Mouse (Mus musculus) embryo, embryonic 10.5 days (tissue): ENCODE measurements around the gene Btf3.

Experiments
- DNase-seq: peaks from one replicate; pipeline ENCODE4 v3.0.0-alpha.2; 2015; ENCODE audit warnings: low spot score

The Btf3 gene

DNA sequence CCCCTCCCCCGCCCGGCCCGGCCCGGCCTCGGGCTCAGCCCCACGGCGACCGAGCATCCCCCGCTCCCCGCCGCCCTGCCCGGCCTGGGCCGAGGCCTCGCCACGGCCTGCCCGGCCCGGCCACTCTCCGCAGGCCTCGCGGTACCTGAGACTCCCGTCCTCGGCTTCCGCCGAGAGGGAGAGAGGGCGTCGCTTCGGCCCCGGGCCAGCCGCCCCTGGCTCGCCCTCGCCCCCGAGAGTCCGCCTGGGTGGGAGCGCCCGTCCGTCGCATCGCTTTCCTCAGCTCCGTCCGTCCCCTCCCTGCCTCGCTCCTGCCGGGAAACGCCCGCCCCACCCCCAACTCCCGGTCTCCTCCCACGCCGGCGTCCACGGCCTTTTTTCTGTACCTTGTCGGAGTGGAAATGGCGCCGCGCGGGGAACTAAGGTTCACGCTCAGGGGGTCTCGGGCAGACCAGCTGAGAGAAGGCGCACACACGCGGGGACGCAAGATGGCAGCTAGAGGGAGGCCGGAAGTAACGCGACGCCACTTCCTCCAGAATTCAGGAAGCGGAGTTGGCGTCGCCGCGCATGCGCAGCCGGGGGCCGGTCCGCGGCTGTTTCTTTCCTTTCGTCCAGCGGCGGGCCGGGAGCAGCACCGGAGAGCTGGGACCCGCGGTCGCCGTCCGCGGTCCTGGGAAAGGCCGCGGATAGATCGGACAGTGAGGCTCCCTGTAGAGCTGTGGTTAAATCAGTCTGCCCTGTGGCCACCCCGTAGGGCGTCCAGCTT, at the start of gene Btf3:
Gene Btf3 (minus strand): TSS at position 527 of the 766 bp plus-strand sequence.
- peak; percentile 96 for DNase-seq

GRCm38 (mm10) chr13:98365766-98366421, 49.1 kb upstream of the Btf3 start:
- DNase-seq = peak; percentile 72

DNA sequence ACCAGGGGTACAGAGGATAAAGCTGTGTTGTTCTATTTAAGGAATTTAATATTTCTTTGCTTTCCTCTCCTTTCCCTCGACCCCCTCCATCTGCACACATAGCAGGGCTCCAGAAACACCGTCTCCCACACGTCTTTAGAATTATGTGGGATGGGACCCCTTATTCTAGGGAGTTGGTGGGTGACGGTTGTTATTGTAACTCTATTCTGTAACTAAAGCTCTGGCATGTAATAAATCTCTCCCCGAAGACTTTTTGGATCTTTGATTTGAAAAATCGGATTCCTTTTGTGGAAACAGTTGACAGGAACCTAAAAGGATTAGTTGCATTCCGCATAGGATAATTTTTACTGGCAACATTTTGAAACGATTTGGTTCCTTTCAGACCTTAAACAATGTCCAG, 48.3 kb upstream of the Btf3 start:
- DNase-seq = peak; percentile 62

DNA sequence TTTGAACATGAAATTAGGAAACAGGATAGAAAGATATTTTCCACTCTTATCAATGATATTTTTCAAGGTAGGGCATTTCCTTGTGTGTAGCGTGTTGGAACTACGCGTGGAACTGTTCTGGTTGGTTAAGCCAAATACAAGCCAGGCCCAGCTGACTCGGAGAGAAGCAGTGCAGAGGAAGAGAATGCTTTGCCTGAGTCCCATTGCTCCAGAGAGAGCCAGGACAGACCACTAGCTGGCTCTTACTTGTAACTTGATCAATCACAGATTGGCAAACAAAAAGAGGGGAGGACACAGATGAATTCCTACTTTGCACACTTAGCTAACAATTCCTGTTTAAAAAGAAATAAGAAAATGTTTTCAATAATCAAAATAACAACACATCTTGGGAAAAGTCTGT, 46.2 kb upstream of the Btf3 start:
- DNase-seq = peak; percentile 67

GRCm38 (mm10) chr13:98361161-98361560, 44.4 kb upstream of the Btf3 start:
- DNase-seq = peak; percentile 18

DNA sequence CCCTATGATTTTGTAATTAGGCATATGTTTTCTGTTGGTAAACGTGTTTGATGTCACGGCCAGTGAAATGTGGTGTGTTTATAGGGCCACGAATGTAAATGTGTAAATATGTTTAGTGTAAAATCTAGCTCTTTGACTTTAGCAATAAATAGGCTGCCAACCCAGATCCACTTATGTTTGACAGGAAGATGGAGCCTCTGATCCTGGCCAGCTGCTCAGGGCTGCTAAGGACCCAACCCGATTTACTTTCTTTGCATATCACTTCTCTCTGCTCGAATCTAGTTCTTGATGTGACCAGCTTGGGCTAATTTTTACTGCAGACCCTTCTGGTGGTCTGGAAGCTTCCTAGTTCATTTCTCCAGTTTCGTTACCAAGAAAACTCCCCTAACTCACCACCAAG, 43.6 kb upstream of the Btf3 start:
- peak; percentile 46 for DNase-seq

- peak; percentile 57 for DNase-seq
These were observed 42.5 kb upstream of the Btf3 start for GRCm38 (mm10) chr13:98359337-98359736.

DNA sequence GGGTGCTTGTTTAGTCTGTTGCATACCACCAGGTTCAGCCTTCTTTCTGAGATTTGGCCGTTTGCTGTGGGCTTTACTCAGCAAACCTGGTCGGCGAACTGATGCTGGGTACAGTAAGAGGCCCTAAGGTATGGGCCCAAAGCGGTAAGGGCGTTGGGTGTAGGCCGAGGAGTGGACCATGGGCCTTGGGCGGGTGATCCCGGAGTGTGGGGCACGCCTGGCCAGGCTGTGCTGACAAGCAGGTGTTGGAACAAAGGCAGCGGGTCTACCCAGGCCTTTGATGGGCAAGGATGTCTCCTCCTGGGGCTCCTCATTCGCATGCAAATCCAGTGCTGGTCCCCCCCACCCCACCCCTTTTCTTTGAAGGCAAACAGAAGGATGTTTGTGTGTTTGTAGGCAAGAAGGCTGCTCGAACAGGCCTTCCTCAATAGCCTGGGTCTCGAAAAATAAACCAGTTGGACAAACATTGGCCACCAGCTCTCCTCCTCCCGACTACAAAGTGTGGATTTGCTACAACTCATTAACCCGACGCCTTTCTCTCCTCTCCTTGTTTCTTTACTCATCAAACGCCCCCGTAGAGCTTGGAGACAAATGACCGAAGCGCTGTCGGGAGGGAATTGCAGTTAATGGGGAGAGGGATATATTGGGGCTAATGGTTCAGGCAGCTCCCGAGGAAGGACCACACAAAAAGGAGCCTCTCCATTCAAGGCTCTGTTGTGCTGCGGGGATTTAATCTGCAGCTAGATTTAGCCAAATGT, 41.8 kb upstream of the Btf3 start:
- peak; percentile 73 for DNase-seq

DNA sequence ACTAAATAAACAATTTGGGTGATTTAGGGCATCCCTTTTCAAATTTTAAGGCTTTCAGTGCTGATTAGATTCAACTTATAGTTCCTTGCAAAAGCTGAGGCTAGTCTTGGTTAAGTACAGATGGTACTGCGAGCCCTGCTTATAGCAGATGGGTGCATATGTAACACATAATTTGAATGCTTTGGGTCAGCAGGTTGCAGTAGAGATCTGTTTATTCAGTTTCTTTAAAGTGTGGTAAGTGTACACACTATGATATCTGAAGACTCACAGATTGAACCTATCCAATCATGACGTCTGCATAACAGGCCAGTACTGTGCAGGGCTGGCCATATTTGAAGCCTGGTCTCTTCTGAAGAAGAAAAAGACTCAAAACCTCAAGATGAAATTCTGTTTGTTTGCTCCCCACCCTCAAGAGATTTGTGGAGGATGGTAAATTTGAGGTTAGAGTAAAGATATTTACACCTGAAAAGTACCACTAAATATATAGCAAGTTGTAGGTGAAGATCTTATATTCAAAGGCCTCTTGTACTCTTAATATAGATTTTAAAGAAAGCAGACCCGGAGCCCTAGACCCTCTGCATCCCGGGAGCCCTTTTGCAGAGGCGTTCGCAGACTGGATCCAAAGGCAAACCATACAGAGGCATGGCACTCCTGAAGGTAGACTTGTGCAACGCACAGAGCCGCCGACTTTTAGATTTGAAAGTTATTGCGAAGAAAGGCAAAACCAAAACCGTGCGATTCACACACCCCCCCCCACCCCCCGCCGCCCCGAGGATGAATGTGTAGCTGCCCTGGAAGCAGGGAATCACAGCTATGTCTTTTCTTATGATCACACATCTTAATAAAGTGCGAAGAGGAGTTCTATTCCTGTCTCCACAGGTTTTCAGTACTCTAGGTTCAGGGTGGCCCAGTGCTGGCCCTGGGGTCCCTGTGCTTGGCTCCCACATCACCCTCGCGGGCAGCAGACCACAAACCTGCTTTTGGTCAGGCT, 40.9 kb upstream of the Btf3 start:
- DNase-seq = peak; percentile 67

DNA sequence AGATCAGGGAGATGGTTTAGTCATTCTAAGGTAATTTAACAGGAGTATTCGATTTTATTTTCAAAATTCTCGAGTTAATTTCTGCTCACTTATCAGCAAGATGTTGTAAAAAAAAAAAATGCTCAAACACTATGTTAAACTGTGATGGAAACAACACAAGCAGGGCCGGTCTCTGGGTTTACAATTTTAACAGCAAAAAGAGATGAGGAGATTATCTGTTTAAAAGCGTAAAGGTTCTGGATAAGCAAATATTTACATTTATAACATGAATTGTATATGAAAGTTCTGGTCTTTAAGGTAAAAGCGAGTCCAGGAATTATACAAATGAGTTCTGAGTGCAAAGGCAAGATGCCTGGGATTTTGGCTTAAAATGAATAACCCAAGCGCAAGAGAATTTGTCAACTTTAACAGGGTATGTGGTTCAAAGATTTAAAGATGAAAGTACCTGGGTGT, 40.2 kb upstream of the Btf3 start:
- DNase-seq = no peak

DNA sequence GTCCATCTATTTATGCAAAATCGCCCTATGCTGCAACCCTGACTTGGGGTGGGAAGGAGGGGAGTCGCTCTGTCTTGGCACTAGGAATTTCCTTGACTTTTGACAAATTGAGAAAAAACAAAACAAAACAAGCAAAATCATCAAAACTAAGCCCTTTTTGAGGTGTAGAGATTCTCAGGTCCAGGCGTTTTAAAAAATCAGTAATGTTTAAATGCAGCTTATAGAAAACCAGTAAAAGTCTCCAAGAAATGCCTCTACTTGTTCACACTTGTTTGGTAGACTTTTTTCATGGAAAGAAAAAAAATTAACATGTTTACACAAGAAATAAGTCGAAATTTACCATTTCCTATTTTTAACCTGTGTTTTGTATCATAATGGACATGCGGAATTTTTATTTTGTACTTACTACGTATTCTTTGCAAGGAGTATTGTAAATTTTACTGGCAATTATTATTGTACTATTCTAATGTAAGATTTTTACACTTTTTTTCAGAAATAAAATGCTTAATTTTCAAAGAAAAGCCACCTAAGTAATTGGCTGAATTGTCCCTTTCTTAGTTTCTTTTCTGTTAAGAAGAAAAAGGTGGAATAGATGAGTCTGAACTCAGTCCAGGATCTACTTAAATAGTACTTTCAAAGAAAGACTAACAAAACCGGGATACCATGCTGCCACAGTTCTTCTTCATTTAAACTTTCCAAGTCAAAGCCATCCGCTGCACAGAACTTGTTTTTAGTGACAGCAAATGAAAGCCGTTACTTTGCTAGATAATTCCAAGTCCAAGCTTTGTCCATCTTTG, 39.6 kb upstream of the Btf3 start:
- peak; percentile 66 for DNase-seq

DNA sequence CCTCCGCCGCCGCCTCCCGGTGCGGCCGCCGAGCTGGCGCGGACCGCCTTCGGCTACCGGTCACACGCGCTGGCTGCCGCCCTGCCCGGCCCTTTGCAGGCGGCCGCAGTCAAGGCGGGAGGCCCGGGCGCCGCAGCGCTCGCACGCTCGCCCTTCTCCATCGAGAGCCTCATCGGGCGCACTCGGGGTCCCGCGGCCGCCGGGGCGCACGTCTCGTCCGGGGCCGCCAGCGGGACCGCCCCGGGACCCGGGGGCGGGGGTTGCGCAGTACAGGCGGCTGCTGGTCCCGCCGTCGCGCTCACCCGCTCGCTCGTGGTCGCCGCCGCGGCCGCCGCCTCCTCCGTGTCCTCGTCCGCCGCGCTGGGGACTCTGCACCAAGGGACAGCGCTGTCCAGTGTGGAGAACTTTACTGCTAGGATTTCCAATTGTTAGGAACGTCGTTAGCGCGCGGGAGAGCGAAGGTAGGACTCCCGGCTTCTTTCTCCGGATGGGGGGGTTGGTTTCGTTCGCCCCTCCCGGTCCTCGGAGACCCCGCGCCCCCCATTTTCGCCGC, 38.8 kb upstream of the Btf3 start:
- DNase-seq = peak; percentile 60

GRCm38 (mm10) chr13:98354871-98355558, 38.2 kb upstream of the Btf3 start:
- peak; percentile 68 for DNase-seq

DNA sequence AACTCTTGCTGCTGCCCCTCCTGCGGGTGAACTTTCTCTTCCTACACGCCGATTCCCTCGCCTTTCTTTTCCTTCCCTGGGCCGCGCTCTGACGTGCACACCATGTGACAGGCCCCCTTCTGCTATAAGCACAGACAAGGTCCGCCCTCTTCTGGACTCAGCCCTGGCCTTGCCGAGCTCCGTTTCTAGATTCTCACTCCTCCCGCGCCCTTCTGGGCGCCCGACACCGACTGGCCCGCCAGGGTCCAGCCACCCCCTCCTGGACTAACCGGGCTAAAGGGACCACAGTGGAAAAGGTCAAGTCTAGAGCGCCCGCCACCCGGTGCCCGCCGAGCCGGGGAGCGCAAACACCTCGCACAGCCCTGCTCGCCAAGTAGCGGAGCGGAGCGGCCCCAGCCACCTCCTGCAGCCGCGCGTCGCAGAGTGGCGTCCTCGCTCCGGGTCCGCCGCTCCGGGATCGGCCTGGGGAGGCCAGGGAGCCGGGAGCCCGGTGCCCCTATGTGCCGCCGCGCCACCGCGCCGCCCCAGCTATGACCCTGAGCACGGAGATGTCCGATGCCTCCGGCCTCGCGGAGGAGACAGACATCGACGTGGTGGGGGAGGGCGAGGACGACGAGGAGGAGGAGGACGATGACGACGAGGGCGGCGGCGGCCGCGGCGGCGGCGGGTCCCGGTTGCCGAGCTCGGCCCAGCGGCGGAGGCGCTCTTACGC, 37.4 kb upstream of the Btf3 start, which contains the start of gene Foxd1:
Gene Foxd1 (plus strand): TSS at position 153 of the 712 bp plus-strand sequence.
- DNase-seq = peak; percentile 91

GRCm38 (mm10) chr13:98353709-98354089, 36.9 kb upstream of the Btf3 start:
- no peak for DNase-seq

- DNase-seq = peak; percentile 58
These were observed 35.7 kb upstream of the Btf3 start for GRCm38 (mm10) chr13:98352381-98352975.

DNA sequence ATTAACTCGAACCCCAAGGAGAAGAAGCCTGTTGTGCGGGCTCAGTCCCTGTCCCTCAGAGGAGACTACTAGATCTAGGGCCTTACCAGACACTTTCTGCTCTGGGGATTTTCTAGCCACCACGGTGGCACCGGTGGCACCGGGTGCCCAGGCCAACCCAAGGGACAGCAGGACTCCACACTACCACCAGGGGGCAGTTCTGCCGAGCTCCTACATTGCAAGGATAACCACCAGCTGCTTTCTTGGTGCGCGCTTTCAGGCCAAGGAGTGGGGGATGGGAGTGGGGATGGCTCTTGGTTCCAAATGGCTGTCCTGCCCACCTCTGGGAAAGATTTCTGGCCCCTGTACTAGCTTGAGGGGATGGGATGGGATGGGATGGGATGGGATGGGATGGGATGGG, 34.7 kb upstream of the Btf3 start:
- peak; percentile 73 for DNase-seq

GRCm38 (mm10) chr13:98349491-98349890, 32.7 kb upstream of the Btf3 start:
- no peak for DNase-seq

DNA sequence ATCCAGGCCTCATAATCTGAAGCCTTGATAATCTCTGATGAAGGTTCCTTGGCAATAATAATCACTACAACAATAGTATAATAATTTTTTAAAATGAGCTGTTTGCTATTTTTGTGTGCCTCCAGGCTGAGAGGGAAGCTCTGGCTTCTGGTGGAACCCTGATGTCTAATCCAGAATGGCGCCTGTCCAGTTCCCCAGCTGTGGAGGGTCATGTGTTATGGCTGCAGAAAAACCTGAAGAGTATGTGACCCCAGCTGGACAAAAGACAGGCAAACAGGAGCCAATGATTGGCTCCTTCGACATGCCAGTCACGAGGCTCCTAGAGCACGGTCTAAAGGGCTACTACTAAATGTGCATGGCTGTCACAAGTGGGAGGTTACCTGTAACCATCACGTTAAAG, 23.7 kb upstream of the Btf3 start:
- DNase-seq = no peak
